Mouse (Mus musculus) gonadal fat pad, adult 2 months (tissue): ENCODE results near the gene Sf3b3. TPM values are rescaled to one million over a fixed set of nuclear protein-coding genes. Genes with fewer than 3 reads are reported as not detected.

Source experiments
- DNase-seq: peaks from one replicate; pipeline ENCODE4 v3.0.0-alpha.2; 2012; ENCODE audit warnings: low read depth
- polyA plus RNA-seq: library from polyadenylated mRNA; depleted of rRNA; stranded (reverse); fragments of >200 nt; gene quantifications from 2 replicates; pipeline ENCODE4 v1.2.3, GENCODE M21; 2012

Gene Sf3b3
- polyA plus RNA-seq, 1 experiment = 32.8 TPM

- no peak for DNase-seq
Observed at GRCm38 (mm10) chr8:110847645-110848495, 1.3 kb upstream of the Sf3b3 start.

- no peak for DNase-seq
Observed at GRCm38 (mm10) chr8:110847171-110847549, 573 bp upstream of the Sf3b3 start.

- no peak for DNase-seq
Observed at GRCm38 (mm10) chr8:110845821-110846404, 674 bp downstream of the Sf3b3 start.

GRCm38 (mm10) chr8:110844941-110845340, 1.6 kb downstream of the Sf3b3 start:
- no peak for DNase-seq

- no peak for DNase-seq
Observed at GRCm38 (mm10) chr8:110843207-110843606, 3.4 kb downstream of the Sf3b3 start.

GRCm38 (mm10) chr8:110842012-110842574, 4.5 kb downstream of the Sf3b3 start:
- no peak for DNase-seq

- DNase-seq = no peak
Observed at GRCm38 (mm10) chr8:110831956-110832355, 14.6 kb downstream of the Sf3b3 start.

GRCm38 (mm10) chr8:110828511-110828910, 18.1 kb downstream of the Sf3b3 start:
- no peak for DNase-seq

GRCm38 (mm10) chr8:110824861-110825260, 21.7 kb downstream of the Sf3b3 start:
- DNase-seq = no peak

- DNase-seq = no peak
Observed at GRCm38 (mm10) chr8:110821960-110822359, 24.6 kb downstream of the Sf3b3 start.

- no peak for DNase-seq
Observed at GRCm38 (mm10) chr8:110820257-110820656, 26.3 kb downstream of the Sf3b3 start.

- DNase-seq = no peak
Observed at GRCm38 (mm10) chr8:110818593-110818992, 28.0 kb downstream of the Sf3b3 start.

GRCm38 (mm10) chr8:110816990-110817389, 29.6 kb downstream of the Sf3b3 start:
- DNase-seq = no peak

GRCm38 (mm10) chr8:110815308-110815707, 31.3 kb downstream of the Sf3b3 start:
- no peak for DNase-seq

- no peak for DNase-seq
Observed at GRCm38 (mm10) chr8:110813081-110813812, 33.3 kb downstream of the Sf3b3 start.

GRCm38 (mm10) chr8:110812349-110813080, 34.1 kb downstream of the Sf3b3 start:
- DNase-seq = no peak

GRCm38 (mm10) chr8:110811793-110812192, 34.8 kb downstream of the Sf3b3 start:
- DNase-seq = no peak

- no peak for DNase-seq
Observed at GRCm38 (mm10) chr8:110811116-110811515, 35.5 kb downstream of the Sf3b3 start.

- DNase-seq = no peak
Observed at GRCm38 (mm10) chr8:110810481-110811065, 36.0 kb downstream of the Sf3b3 start.

GRCm38 (mm10) chr8:110809831-110810230, 36.8 kb downstream of the Sf3b3 start:
- DNase-seq = no peak
